Mouse (Mus musculus): ENCODE measurements around the gene Tceanc2. TPM values are rescaled to one million over a fixed set of nuclear protein-coding genes. Genes with fewer than 3 reads are reported as not detected.

Tceanc2 gene
- polyA plus RNA-seq, 1 experiment from 2014 or later, result 19.4 TPM

DNA sequence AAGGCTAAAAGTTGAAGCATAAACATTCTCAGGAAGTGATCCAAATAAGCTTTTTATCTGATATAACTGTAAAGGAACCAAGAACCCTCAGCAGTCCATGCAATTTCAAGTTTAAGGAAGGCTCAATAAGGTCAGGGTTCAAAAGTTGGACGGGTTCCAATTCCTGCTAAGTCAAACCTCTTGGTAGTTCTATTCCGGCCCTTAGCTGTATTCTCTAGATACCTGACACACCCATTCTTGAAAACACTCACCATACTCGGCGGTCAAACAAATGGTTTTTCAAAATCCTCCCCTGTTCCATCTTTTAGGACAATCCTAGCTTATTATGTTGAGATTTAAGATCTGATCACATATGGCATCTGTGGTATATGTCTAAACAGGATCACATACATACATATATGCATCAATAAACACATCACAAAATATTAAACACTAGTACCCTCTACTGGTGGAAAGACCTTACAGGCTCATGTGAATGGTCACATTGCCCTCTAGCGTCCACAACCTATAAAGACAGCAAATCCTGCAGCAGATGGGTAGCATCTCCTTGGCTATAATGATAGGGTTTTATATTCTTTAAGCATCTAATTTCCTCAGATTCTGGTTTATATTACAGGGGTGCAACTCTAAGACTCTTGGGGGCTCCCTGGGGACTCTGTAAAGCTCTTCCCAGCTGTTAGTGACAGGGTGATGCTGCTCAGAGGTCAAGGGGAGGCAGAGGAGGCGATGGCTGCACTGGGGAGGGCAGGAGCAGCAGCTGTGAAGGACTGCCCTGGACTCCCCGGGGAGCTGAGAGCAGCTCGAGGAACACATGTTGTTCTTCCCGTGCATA is 14.9 kb downstream of the Tceanc2 start:
- Histone ChIP-seq H3K4me1 (ENCODE audit: control insufficient read depth, insufficient read depth, low read length) (no peaks in the 10 kb centered on the region), H3K27me3 (replicated peaks; ENCODE audit: control insufficient read depth, insufficient read depth, low read length) (no peaks in the 10 kb centered on the region), H3K4me2 (ENCODE audit: low read depth, low read length) (no peak overlapping the region), H3K36me3 (ENCODE audit: control insufficient read depth, insufficient read depth, low read length) (0 out of 2 replicates have a peak, but pooled peaks cover 3% of the 10 kb centered on the region), H3K27ac (ENCODE audit: low read length) (no peak overlapping the region), H3K9me3 (ENCODE audit: control insufficient read depth, low read length) (no peaks in the 10 kb centered on the region), H3K9ac (ENCODE audit: low read depth, low read length) (0 out of 2 replicates have a peak overlapping the region, but pooled peaks have one; percentile 37), H3K4me3 (ENCODE audit: low read length) (no peak overlapping the region)
- ATAC-seq, result peak; percentile 62; the same call in 1 of the 2 replicates
- WGBS, result 42% methylated on average over 9 of the region's 9 CpGs

DNA sequence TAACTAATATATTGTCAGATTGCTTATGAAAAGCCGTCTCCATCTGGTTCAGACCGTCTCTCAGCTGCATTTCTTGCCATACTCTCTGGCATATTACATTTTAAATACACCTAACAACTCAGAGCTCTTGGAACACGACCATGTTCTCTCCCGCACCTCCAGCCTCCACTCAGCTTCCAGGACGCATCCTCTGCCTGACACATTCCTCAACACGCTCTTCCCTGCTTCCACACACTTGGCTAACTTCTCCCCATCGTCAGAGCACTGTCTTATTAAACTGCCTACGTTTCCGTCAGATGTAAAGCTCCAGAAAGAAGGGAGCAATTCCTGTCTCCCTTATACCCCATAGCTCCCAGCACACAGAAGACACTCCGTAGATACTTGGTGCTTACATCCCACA is 15.6 kb downstream of the Tceanc2 start:
- no peaks in the 10 kb centered on the region for H3K27me3 ChIP-seq (replicated peaks; ENCODE audit: control insufficient read depth, insufficient read depth, low read length)
- no peak for ATAC-seq
- WGBS, result 77% methylated on average over 10 of the region's 10 CpGs
- H3K4me3 ChIP-seq (ENCODE audit: low read length), result no peak overlapping the region
- H3K9ac ChIP-seq (ENCODE audit: low read depth, low read length), result 0 out of 2 replicates have a peak overlapping the region, but pooled peaks have one; percentile 37
- 0 out of 2 replicates have a peak, but pooled peaks cover 3% of the 10 kb centered on the region for H3K36me3 ChIP-seq (ENCODE audit: control insufficient read depth, insufficient read depth, low read length)
- no peak overlapping the region for H3K4me2 ChIP-seq (ENCODE audit: low read depth, low read length)
- H3K9me3 ChIP-seq (ENCODE audit: control insufficient read depth, low read length), result no peaks in the 10 kb centered on the region
- H3K27ac ChIP-seq (ENCODE audit: low read length), result 0 out of 2 replicates have a peak overlapping the region, but pooled peaks have one; percentile 40
- H3K4me1 ChIP-seq (ENCODE audit: control insufficient read depth, insufficient read depth, low read length), result no peaks in the 10 kb centered on the region

DNA sequence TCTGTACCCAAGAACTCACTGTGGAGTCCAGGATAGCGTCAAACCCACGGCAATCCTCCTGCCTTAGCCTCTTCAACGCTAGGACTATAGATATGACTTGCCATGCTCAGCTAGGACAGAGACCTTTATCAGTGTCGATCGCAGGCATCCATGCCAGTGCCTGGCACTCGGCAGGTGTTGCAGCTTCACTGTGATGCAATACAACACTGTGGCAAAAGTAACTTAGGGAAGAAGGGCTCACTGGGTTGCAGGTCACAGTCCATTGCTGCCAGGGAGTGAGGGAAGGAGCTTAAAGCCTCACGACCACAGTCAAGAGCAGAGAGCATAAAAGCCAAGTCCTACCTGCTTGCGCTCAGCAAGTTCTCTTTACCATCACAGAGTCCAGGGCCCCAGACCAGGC is 18.7 kb downstream of the Tceanc2 start:
- ATAC-seq, result no peak
- Histone ChIP-seq H3K9ac (ENCODE audit: low read depth, low read length) (no peak overlapping the region), H3K36me3 (ENCODE audit: control insufficient read depth, insufficient read depth, low read length) (0 out of 2 replicates have a peak, but pooled peaks cover 3% of the 10 kb centered on the region), H3K4me3 (ENCODE audit: low read length) (no peak overlapping the region), H3K27ac (ENCODE audit: low read length) (no peak overlapping the region), H3K4me2 (ENCODE audit: low read depth, low read length) (no peak overlapping the region), H3K4me1 (ENCODE audit: control insufficient read depth, insufficient read depth, low read length) (no peaks in the 10 kb centered on the region), H3K9me3 (ENCODE audit: control insufficient read depth, low read length) (no peaks in the 10 kb centered on the region), H3K27me3 (replicated peaks; ENCODE audit: control insufficient read depth, insufficient read depth, low read length) (no peaks in the 10 kb centered on the region)
- WGBS, result 90% methylated on average over 8 of the region's 8 CpGs

DNA sequence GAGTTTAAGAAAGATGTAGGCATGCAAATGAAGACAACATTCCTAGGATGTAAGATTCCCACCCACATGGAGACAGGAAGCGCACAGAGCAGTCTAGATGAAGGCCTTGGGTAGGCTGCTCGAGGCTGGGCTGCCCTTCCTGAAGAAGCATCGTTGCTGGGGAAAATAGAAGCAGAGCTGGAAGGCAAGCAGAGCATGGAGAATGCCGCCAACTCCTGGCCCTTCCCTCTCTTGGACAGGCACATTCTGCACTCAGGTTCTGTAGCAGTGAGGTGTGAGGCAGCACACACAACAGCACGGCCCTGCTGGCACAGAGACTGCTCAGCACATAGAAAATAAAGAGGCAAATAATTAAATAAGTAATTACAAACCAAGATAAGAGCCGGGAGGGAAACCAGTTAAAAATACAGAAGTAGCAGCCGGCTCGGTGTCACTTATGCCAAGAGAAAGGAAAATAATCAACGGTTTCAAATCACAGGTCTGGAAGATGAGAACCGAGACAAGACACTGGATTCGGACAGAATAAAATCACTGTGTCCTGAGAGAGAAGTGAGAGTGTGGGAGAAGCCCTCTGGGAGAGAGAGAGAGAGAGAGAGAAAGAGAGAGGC is 19.6 kb downstream of the Tceanc2 start:
- Histone ChIP-seq H3K4me2 (ENCODE audit: low read depth, low read length) (no peak overlapping the region), H3K4me3 (ENCODE audit: low read length) (no peak overlapping the region), H3K9me3 (ENCODE audit: control insufficient read depth, low read length) (no peaks in the 10 kb centered on the region), H3K27me3 (replicated peaks; ENCODE audit: control insufficient read depth, insufficient read depth, low read length) (no peaks in the 10 kb centered on the region), H3K36me3 (ENCODE audit: control insufficient read depth, insufficient read depth, low read length) (0 out of 2 replicates have a peak, but pooled peaks cover 1% of the 10 kb centered on the region), H3K27ac (ENCODE audit: low read length) (no peak overlapping the region), H3K9ac (ENCODE audit: low read depth, low read length) (no peak overlapping the region), H3K4me1 (ENCODE audit: control insufficient read depth, insufficient read depth, low read length) (no peaks in the 10 kb centered on the region)
- 90% methylated on average over 11 of the region's 11 CpGs for WGBS
- no peak for ATAC-seq

DNA sequence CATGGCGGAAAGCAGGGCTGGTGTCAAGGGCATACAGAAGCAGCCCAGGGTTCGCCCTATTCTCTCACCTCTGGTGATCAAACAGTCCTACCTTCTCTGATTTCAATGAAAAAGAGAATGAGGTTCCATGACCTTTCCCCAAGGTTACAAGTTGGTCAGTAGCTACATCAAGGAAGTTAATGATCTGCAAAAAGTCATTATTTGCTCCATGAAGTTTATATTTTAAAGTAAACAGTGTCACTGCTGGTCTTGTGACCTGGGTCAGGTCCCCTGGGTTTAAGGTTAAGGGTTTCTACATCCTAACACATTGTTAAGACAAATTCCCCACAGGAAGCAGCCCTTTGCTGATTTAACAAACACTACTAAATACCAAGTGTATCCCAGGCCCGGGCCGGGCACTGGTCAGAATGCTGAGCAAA is 21.9 kb downstream of the Tceanc2 start:
- Histone ChIP-seq H3K9ac (ENCODE audit: low read depth, low read length) (no peak overlapping the region), H3K36me3 (ENCODE audit: control insufficient read depth, insufficient read depth, low read length) (no peaks in the 10 kb centered on the region), H3K4me2 (ENCODE audit: low read depth, low read length) (no peak overlapping the region), H3K9me3 (ENCODE audit: control insufficient read depth, low read length) (no peaks in the 10 kb centered on the region), H3K4me3 (ENCODE audit: low read length) (no peak overlapping the region), H3K4me1 (ENCODE audit: control insufficient read depth, insufficient read depth, low read length) (no peaks in the 10 kb centered on the region), H3K27me3 (replicated peaks; ENCODE audit: control insufficient read depth, insufficient read depth, low read length) (no peaks in the 10 kb centered on the region), H3K27ac (ENCODE audit: low read length) (no peak overlapping the region)
- ATAC-seq, result no peak
- 63% methylated on average over 4 of the region's 4 CpGs for WGBS

DNA sequence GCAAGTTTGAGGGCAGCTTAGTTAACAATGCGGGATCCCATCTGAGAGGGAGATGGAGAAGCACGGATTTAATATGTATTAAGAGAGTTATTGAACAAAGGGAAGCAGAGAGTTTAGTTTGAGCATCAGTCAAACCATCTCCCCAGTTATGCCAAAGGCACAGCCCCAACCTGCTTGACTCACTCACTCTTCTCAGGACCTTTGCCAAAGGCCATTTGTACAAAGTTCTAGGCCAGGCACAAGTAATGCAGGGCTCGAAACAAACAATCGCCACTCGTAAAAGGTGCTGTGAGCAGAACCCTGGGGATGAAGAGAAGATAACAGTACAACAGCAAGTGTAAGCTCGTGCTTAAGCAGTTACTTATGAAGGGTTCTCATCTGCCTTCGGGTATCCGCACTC is 26.3 kb downstream of the Tceanc2 start:
- Histone ChIP-seq H3K9ac (ENCODE audit: low read depth, low read length) (no peak overlapping the region), H3K4me3 (ENCODE audit: low read length) (no peak overlapping the region), H3K9me3 (ENCODE audit: control insufficient read depth, low read length) (no peaks in the 10 kb centered on the region), H3K4me2 (ENCODE audit: low read depth, low read length) (no peak overlapping the region), H3K27me3 (replicated peaks; ENCODE audit: control insufficient read depth, insufficient read depth, low read length) (no peaks in the 10 kb centered on the region), H3K4me1 (ENCODE audit: control insufficient read depth, insufficient read depth, low read length) (no peaks in the 10 kb centered on the region), H3K36me3 (ENCODE audit: control insufficient read depth, insufficient read depth, low read length) (peaks cover 3% of the 10 kb centered on the region; the same call in 1 of the 2 replicates), H3K27ac (ENCODE audit: low read length) (no peak overlapping the region)
- ATAC-seq, result no peak
- 78% methylated on average over 8 of the region's 8 CpGs for WGBS

DNA sequence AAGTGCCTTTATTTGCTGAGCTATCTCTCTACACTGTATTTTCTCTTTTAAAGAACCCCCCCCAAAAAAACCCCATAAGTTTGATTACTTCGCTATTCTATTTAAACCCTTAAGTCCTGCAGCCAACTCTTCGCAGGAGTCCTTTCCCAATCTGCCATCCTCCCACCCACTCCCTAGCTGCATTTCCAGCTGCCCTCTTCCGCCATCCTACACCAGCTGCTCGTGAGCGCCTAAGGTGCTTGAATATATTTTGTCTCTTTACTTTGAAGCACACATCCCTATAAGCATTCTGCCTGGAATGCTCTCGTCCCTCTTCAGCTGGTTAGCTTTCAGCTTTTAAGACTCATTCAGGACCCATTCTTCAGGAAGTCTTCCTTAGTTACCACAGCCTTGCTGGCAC is 27.9 kb downstream of the Tceanc2 start:
- ATAC-seq, result no peak
- 88% methylated on average over 6 of the region's 6 CpGs for WGBS

DNA sequence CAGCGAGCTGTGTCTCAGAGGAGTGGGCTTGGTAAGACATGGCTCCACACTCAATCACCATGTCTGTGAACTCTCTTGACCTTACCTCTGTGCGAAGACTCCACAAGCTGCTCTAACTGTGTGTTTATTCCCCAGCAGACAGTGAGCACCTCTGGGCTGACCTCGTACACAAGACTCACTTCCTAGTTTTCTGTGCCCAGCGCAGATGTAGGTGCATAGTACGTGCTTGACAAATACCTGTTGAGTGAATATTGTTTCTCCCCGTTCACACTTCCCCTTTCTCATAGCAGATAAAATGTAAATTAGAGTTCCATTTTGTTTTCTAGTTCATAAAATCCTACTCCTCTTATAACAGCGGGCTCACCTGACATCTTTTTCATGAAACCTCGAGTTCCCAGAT is 35.4 kb downstream of the Tceanc2 start:
- Histone ChIP-seq H3K4me3 (ENCODE audit: low read length) (no peak overlapping the region), H3K27me3 (replicated peaks; ENCODE audit: control insufficient read depth, insufficient read depth, low read length) (no peaks in the 10 kb centered on the region), H3K4me1 (ENCODE audit: control insufficient read depth, insufficient read depth, low read length) (peaks cover 9% of the 10 kb centered on the region), H3K27ac (ENCODE audit: low read length) (no peak overlapping the region), H3K9me3 (ENCODE audit: control insufficient read depth, low read length) (no peaks in the 10 kb centered on the region), H3K4me2 (ENCODE audit: low read depth, low read length) (no peak overlapping the region), H3K9ac (ENCODE audit: low read depth, low read length) (no peak overlapping the region), H3K36me3 (ENCODE audit: control insufficient read depth, insufficient read depth, low read length) (peaks cover 8% of the 10 kb centered on the region)
- ATAC-seq, result no peak
- 80% methylated on average over 8 of the region's 8 CpGs for WGBS

More for the DNA sequence above, 27.9 kb downstream of the Tceanc2 start:
- Histone ChIP-seq H3K36me3 (ENCODE audit: control insufficient read depth, insufficient read depth, low read length) (peaks cover 8% of the 10 kb centered on the region), H3K27ac (ENCODE audit: low read length) (no peak overlapping the region), H3K27me3 (replicated peaks; ENCODE audit: control insufficient read depth, insufficient read depth, low read length) (no peaks in the 10 kb centered on the region), H3K4me2 (ENCODE audit: low read depth, low read length) (no peak overlapping the region), H3K4me3 (ENCODE audit: low read length) (no peak overlapping the region), H3K9me3 (ENCODE audit: control insufficient read depth, low read length) (no peaks in the 10 kb centered on the region), H3K9ac (ENCODE audit: low read depth, low read length) (no peak overlapping the region), H3K4me1 (ENCODE audit: control insufficient read depth, insufficient read depth, low read length) (no peaks in the 10 kb centered on the region)

DNA sequence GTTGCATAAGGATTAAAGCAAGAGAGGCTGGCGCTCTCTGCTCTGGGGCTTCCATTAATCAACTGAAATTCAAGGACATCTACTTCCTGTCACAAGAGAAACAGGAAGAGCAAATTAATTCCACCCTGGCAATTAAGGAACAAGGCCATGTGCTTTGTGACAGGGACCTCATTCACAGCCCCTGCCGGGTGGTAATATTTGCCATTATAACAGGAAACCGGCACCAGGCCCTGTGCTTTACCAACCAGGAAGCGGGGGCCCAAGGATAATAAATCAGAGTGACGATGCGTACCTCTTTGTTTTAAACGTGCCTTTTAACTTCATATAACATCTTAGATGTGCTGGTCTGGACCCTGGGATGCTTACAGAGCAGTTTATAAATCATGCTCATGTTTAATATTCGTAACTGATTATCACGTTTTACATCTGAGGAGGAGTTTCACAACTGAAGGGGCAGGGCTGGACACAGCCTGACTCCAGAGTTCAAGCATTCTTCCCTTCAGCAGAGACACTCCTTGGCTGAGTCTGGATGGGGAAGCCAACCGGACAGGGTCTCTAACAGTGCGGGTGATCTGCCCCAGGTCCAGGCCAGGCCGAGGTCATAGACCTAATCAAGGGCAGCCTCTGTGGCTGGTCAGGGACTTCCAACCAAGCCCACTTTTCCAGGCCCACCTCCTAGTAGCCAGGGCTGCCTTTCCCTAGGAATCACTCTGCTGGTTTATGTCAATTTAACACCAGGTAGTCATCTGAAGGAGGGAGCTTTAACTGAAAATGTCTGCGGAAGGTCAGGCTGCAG is 38.9 kb downstream of the Tceanc2 start:
- H3K27ac ChIP-seq (ENCODE audit: low read length), result peak overlapping the region; percentile 60
- no peaks in the 10 kb centered on the region for H3K36me3 ChIP-seq (ENCODE audit: control insufficient read depth, insufficient read depth, low read length)
- H3K27me3 ChIP-seq (replicated peaks; ENCODE audit: control insufficient read depth, insufficient read depth, low read length), result no peaks in the 10 kb centered on the region
- WGBS, result 32% methylated on average over 13 of the region's 13 CpGs
- peaks cover 9% of the 10 kb centered on the region for H3K4me1 ChIP-seq (ENCODE audit: control insufficient read depth, insufficient read depth, low read length)
- ATAC-seq, result peak; percentile 66
- H3K9me3 ChIP-seq (ENCODE audit: control insufficient read depth, low read length), result no peaks in the 10 kb centered on the region
- no peak overlapping the region for H3K9ac ChIP-seq (ENCODE audit: low read depth, low read length)
- no peak overlapping the region for H3K4me3 ChIP-seq (ENCODE audit: low read length)
- H3K4me2 ChIP-seq (ENCODE audit: low read depth, low read length), result no peak overlapping the region

All from intestine, embryonic 16.5 days (tissue).